Mouse (Mus musculus): Measurements from ENCODE around the gene C1qtnf5.
A peak's percentile ranks its signal among the peaks of the same experiment; 100 is the strongest.

Gene C1qtnf5

DNA sequence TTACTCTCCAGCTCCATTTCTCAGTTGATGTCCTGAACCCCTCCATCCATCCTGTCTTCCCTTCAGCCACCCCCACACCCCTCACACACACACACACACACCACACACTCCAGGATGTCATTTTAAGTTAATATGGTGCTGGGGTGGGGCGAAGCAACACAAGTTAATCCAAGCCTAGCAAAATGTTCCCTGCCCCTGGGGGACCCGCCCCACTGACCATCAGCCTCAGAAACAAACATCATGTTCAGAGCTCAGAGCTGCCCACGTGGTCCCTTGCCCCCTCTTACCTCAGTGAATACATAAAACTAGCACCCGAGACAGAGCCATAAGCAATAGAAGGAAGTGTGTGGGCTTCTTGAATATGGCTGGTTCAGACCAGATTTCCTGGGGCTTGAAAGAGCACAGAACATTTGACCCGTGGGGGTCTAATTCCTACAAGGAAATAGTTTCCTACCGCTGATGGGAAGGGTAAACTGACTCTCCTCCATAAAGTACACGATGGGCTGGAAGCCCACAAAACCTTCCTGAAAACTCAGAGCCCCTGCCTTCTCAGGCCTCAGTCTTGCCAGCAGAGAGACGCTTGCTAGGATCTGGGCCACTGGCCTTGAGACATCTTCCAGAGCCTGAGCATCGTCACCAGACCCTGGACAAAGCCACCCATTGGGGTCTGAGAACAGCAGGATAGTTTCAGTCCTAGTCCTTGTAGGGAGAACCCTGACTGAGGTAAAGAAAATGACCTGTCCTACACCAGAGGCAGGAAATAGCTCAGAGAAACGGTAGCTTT lies 26.9 kb upstream of the C1qtnf5 start:
- DNase-seq: peak; percentile 89

DNA sequence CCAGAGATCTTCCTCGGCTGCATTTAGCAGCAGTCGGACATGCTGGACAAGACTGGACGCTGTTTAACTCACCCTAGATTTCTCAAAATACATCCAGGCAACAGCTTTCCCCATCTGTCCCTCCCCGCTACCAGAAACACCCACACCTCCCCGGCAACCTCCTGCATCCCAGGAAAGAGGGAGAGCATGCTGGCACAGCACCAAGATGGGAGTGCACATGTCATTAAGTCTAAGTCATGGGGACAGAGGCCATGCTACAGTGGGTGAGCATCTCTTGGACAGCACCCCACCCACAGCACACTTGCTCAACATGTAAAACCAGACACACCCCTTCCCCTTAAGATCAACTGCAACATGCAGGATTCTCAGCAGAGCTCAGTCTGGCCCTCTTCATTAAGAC lies 26.1 kb upstream of the C1qtnf5 start:
- peak; percentile 70 for DNase-seq

GRCm38 (mm10) chr9:44081581-44081980 lies 25.5 kb upstream of the C1qtnf5 start:
- no peak for DNase-seq

- no peak for DNase-seq
These were observed 24.8 kb upstream of the C1qtnf5 start for GRCm38 (mm10) chr9:44082266-44082665.

GRCm38 (mm10) chr9:44083392-44084121 lies 23.5 kb upstream of the C1qtnf5 start:
- peak; percentile 85 for DNase-seq

DNA sequence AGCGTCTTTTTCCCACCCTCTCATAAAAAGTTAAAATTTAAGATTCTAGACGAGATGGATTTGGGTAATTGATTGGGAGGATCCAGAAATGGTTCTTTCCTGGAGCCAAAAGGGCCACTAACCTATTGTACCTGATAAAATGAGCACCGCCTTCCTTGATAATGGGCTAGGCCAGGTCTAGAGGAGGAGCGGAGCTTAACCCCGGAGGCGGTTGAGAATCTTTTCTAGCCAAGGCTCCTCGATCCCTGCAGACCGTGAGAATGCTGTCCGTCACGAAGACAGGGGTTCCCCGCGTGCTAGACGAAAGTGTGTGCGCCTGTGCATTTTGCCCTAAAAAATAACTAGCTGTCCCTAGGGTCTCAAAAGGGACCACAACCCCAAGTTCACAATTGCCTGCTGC lies 22.8 kb upstream of the C1qtnf5 start:
- DNase-seq: no peak

DNA sequence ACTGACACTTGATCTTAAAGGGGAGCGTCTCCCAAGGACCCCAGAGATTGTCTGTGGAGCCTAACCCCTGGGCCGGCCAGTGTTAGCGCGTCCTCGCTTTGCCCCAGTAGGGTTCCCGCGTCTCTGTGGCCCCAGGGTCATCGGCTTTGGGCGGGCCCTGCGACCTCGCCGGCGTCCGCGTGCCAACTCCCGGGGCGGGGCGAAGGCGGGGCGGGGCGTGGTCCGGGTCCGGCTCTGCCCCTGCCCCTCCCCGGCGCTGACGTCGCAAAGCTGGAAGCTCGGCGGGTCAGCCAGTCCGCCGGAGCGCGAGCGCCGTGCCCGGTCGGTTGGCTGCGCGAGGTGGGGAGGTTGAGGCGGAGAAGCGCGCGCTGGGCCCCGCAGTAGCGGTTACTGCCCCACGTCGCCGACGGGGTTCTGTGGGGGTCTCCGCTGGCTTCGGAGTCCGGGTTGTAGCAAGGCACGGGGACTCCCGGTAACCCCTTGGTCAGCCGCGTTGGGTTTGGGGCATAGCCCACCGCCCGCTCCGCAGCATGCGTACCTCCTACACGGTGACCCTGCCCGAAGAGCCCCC lies 22.3 kb upstream of the C1qtnf5 start:
- DNase-seq: peak; percentile 98

- no peak for DNase-seq
These were observed 21.8 kb upstream of the C1qtnf5 start for GRCm38 (mm10) chr9:44085276-44085675.

- peak; percentile 64 for DNase-seq
These were observed 21.0 kb upstream of the C1qtnf5 start for GRCm38 (mm10) chr9:44085741-44086665.

GRCm38 (mm10) chr9:44086960-44087359 lies 20.1 kb upstream of the C1qtnf5 start:
- DNase-seq: peak; percentile 67

DNA sequence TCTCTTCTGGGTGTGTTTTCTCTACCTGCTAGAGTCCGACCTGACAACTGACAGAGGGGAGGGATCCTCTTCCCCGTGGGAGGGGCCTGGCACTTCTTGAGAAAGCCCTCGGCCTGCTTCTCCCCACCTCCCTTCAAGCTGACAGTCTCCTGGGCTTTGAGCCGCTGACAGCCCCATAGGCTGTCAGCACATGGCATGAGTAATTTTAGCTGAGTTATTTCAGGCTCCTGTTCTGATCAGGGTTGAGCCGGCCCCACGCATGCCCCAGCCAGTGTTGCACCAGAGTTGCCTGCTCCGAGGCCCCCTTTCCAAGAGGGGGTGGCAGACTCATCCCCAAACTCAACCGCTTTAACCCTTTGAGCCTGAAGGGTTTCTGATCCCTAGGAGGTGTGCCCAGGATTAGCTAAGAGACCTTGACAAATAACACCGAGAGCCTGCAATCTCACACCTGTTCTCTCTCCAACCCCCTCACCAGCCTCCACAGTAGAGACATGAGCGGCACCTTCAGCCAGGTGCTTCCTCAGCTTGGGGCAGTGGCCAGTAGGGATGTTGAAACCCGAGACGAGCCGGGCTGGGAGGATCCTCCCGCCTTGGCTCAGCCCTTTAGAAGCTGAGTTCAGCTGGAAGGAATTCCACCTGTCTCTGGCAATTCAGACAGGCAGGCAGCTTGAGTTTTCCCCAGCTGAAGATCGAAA lies 19.1 kb upstream of the C1qtnf5 start:
- DNase-seq: no peak

DNA sequence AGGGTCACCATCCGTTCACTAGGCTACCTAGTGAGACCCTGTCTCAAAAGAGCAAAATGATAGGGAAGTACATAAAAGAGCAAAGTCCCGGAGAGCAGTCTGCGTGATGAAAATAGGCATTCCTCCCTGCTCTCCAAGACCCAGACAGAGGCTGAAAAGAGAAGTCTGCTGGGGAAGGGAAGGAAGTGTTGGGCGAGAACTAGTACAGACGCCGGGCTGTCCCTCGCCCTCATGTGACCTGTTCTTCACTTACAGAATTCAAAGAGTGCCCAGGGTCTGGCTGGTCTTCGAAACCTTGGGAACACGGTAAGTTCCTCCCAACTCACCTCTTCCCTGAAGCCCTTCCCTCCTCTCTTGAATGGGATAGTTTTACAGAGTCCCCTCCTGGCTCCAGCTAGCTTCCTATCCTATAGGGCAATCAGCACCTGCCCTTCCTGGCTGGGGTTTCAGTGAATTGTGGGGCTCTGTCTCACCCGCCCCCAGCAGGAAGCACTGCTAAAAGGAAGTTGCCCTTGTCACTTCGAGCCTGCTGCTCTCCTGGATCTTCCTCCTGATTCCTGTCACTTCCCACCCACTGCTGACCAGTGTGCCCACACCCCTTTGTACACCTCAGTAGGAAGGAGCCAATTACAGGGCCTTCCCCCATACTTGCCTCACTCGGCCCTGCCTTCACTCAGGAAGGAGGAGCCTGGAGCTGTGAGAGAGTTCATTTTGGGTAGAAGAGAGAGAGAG lies 18.0 kb upstream of the C1qtnf5 start:
- no peak for DNase-seq

- DNase-seq: peak; percentile 82
These were observed 13.2 kb upstream of the C1qtnf5 start for GRCm38 (mm10) chr9:44093612-44094503.

- DNase-seq: no peak
These were observed 12.3 kb upstream of the C1qtnf5 start for GRCm38 (mm10) chr9:44094737-44095136.

DNA sequence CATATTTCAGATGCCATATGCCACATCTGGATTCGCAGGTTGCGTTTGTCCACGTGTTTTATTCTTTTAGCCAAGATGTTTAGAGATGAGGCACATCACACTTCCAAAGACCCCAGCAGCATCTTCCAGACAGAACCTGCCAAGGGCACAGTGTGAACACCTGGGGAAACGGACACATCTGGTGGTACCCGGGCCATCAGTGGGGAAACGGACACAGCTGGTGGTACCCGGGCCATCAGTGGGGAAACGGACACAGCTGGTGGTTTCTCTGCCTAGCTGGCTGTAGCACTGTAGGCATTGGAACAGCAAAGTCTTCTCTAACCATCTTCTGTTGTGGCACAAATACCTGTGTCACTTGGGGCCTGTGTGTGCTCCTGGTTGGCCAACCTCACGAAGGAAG lies 11.3 kb upstream of the C1qtnf5 start:
- no peak for DNase-seq

DNA sequence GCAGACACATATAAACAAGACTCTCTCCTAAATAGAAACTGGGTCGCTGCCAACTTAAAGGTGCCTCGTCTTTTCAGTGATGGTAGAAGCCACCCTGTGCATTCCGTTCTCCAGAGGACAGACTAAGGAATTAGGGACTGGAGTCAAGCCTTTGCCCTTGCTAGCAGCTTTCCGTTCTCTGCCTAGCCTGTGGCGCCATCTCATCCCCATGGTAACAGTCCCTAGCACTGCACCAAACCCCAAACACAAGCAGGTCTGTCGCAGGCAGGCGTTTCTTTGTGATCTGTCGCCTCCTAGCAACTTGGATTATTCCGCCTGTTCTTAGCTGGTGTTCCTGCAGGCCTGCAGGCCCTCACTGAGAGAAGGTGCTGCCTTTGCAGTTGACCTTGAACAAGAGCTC lies 10.5 kb upstream of the C1qtnf5 start:
- DNase-seq: no peak

DNA sequence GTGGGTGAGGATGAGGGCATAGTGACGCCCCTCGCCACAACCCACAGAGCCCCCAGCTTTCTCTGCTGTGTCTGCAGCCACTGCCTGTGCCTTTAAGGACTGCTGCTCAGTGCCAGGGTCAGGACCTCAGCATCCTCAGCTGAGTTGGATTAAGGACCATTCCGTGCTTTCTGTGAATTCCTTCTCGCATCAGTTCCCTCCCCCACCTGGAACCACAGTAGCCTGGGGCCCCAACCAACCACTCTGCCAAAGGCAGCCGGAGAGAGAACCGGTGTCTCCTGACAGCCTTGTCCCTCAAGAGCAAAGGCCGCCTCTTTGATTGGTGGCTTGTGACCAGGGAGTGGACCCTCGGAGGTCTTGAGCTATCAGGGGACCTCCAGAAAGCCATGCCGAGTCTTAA lies 5.6 kb upstream of the C1qtnf5 start, which contains the start of gene Mfrp:
Mfrp (plus strand) TSS at position 240 of the 400 bp plus-strand sequence.
- no peak for DNase-seq

DNA sequence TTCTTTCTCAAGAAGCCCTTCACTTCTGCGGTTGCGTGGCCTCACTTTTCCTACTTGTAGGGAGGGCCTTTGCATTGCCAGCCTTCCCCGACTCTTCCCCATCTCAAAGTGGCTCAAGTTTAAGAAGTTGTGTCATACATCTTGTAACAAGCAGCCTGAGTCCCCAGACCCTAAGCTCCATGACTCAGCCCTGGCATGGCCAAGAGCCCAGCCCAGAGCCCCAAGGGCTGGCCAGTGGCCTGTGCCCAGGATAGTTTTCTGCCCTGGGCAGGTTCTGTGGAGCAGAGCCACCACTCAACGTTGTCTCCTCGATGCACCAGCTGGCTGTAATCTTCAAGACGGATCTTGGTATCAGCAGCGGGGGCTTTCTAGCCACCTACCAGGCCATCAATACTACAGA lies 2.2 kb upstream of the C1qtnf5 start:
- no peak for DNase-seq

DNA sequence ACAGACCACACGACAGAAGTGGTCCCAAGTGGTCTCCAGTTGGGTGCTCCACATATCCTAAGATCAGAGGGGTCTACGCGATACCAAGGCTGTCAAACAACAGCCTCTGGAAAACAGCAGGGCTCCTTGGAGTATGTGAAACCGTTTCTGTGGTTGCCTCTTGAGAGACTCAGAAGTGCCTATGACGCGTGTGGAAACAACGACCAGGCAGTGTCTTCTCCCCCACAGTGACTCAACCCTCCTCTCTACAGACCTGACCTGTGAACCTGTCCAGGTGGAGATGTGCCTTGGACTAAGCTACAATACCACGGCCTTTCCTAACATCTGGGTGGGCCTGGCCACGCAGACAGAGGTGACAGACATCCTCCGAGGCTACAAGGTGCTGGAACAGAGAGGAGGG lies 1.3 kb upstream of the C1qtnf5 start:
- DNase-seq: no peak

DNA sequence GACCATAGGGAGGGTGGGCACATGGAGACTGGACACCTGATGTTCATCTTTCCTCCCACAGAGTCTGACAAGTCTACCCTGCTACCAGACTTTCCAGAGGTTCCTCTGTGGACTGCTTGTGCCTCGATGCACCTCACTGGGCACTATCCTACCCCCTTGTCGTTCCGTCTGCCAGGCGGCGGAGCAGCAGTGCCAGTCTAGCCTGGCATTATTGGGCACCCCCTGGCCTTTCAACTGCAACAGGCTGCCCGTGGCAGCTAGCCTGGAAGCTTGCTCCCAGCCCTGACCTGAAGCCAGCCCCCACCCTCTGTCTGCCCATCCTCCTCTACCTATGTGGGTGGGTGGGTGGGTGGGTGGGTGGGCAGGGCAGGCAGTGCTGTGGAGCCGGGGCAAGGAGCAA lies 863 bp upstream of the C1qtnf5 start:
- DNase-seq: no peak
